Mouse (Mus musculus) lung, adult 2 months (tissue): ENCODE results near the gene Ube2e1.

ENCODE experiments used
- CTCF ChIP-seq: fragments of 200-500 bp; IDR thresholded peaks from 2 replicates; pipeline ENCODE4 v1.5.1; 2011; ENCODE audit warnings: mild to moderate bottlenecking, low read length, control low read depth; ENCODE audit not compliant: insufficient read depth
- POLR2A ChIP-seq: fragments of 200-500 bp; IDR thresholded peaks from 2 replicates; pipeline ENCODE4 v1.6.1; 2011; ENCODE audit warnings: low read depth, mild to moderate bottlenecking, control low read depth, low read length, borderline replicate concordance; ENCODE audit errors: extremely low read depth

- TF ChIP-seq POLR2A (no peak), CTCF (no peak)
These were observed 98.6 kb downstream of the Ube2e1 start for GRCm38 (mm10) chr14:18233076-18233475.
